Mouse (Mus musculus): ENCODE data around the gene Mrps21. TPM values are rescaled to one million over a fixed set of nuclear protein-coding genes. Genes with fewer than 3 reads are reported as not detected.

Mrps21 gene
- polyA plus RNA-seq, 1 experiment from 2014 or later, result 331 TPM

Other genes with a start within 250 kb of the Mrps21 start
- 69.7 and 79.4 TPM in 2 replicates for gene Ensa, start 246.5 kb downstream of the Mrps21 start, polyA plus RNA-seq (2014; fragmentation: Nextera tagmentation; extraction: Ambion mirVana)
- gene Mcl1, start 212.7 kb downstream of the Mrps21 start, polyA plus RNA-seq (2014; fragmentation: Nextera tagmentation; extraction: Ambion mirVana), result 77.1 and 83.3 TPM in 2 replicates
- 0.55 and 0.71 TPM in 2 replicates for gene Adamtsl4, start 183.6 kb downstream of the Mrps21 start, polyA plus RNA-seq (2014; fragmentation: Nextera tagmentation; extraction: Ambion mirVana)
- 5.1 and 6.1 TPM in 2 replicates for gene Ecm1, start 131.9 kb downstream of the Mrps21 start, polyA plus RNA-seq (2014; fragmentation: Nextera tagmentation; extraction: Ambion mirVana)
- gene Tars2, start 111.3 kb downstream of the Mrps21 start, polyA plus RNA-seq (2014; fragmentation: Nextera tagmentation; extraction: Ambion mirVana), result 47.7 and 53.1 TPM in 2 replicates
- 21.5 and 24.4 TPM in 2 replicates for gene Rprd2, start 52.7 kb downstream of the Mrps21 start, polyA plus RNA-seq (2014; fragmentation: Nextera tagmentation; extraction: Ambion mirVana)
- gene Prpf3, start 15.6 kb downstream of the Mrps21 start, polyA plus RNA-seq (2014; fragmentation: Nextera tagmentation; extraction: Ambion mirVana), result 69.4 and 70.6 TPM in 2 replicates
- 6.3 and 7.7 TPM in 2 replicates for gene Ciart, start 10.7 kb upstream of the Mrps21 start, polyA plus RNA-seq (2014; fragmentation: Nextera tagmentation; extraction: Ambion mirVana)
- 7.8 and 10.2 TPM in 2 replicates for gene BC028528, start 20.5 kb upstream of the Mrps21 start, polyA plus RNA-seq (2014; fragmentation: Nextera tagmentation; extraction: Ambion mirVana)
- gene Aph1a, start 22.4 kb upstream of the Mrps21 start, polyA plus RNA-seq (2014; fragmentation: Nextera tagmentation; extraction: Ambion mirVana), result 31.8 and 33.3 TPM in 2 replicates
- 67.8 and 80.0 TPM in 2 replicates for gene Car14, start 33.2 kb upstream of the Mrps21 start, polyA plus RNA-seq (2014; fragmentation: Nextera tagmentation; extraction: Ambion mirVana)
- gene Anp32e, start 57.7 kb upstream of the Mrps21 start, polyA plus RNA-seq (2014; fragmentation: Nextera tagmentation; extraction: Ambion mirVana), result 120 and 128 TPM in 2 replicates
- 63.1 and 64.8 TPM in 2 replicates for gene Plekho1, start 124.5 kb upstream of the Mrps21 start, polyA plus RNA-seq (2014; fragmentation: Nextera tagmentation; extraction: Ambion mirVana)
- 20.7 and 21.3 TPM in 2 replicates for gene Vps45, start 186.9 kb upstream of the Mrps21 start, polyA plus RNA-seq (2014; fragmentation: Nextera tagmentation; extraction: Ambion mirVana)
- 10.7 and 12.1 TPM in 2 replicates for gene Otud7b, start 233.0 kb upstream of the Mrps21 start, polyA plus RNA-seq (2014; fragmentation: Nextera tagmentation; extraction: Ambion mirVana)

All from embryonic facial prominence, embryonic 11.5 days (tissue).